Mouse (Mus musculus): Measurements from ENCODE around the gene Hmbs. TPM values are rescaled to one million over a fixed set of nuclear protein-coding genes. Genes with fewer than 3 reads are reported as not detected.

Gene Hmbs
- polyA plus RNA-seq (2014; fragmentation: Illumina TruSeq; extraction: RNeasy Lipid Tissue Mini Kit (QIAGEN cat#74804); ENCODE audit: low read depth, low replicate concordance) = 23.3 TPM

DNA sequence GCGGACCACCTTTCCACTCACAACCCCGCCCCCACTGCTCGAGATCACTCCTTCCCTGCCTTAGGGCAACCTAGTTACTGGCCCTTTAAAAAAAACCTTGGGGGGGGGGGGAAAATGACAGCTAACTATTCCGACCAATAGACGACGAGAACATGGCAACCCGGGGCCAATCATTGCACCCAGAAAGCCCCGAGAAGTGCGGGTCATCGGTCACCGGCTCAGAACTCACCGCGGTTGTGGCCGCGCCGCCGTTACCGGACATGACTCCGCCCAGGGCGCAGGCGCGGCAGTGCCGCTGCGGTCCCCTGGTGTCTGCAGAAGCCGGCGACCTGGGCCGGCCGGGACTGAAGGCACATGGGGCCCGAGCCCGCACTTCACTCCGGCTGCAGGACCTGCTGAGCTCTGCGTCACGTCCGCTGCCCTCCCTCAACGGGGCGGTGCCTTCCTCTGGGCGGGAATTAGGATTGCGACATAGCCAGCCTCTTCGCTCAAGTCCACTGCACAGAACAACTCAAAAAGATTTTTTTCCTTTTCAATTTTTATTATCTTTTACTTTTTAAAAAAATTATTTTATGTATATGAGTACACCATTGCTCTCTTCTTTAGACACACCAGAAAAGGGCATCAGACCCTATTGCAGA lies at the start of gene Hmbs:
TSS of gene Hmbs (minus strand) at position 448 of the 641 bp plus-strand sequence.

DNA sequence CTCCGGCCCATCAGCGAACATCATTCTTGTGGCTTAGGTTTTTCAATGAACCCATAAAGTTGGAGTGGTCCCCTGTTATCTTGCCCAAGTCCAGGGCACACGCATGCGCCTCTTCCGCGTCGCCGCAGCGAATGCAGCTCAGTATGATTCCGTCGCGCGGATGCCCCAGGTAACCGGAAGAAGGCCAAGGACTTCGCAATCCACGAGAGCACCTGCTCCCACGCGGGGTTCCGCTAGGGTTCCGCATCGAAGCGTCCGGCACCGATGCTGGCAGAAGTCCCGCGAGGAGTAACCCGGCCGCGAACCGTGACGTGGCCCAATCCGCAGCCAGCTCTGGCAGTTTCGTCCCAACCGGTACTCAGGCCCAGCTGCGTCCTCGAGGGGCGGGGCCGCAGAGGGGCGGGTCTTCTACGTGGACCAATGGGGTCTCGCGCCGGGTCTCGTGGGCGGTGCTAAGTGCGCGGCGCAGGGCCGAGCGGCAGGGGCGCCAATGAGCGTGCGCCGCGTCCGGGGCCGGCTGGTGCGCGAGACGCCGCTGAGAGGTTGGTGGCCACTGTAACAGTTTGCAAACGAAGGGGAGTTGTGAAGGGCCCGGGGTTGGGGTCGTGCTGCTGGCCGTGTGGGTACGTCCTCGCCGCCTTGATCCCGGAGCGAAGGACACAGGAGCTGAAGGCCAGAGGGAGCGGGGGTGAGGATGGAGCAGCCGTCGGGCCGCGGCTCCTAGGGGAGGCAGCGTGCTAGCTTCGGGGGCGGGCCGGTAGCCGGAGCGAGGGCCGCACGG lies 35.2 kb upstream of the Hmbs start, which contains the start of gene Hyou1:
TSS of gene Hyou1 (plus strand) at position 437 of the 781 bp plus-strand sequence.

DNA sequence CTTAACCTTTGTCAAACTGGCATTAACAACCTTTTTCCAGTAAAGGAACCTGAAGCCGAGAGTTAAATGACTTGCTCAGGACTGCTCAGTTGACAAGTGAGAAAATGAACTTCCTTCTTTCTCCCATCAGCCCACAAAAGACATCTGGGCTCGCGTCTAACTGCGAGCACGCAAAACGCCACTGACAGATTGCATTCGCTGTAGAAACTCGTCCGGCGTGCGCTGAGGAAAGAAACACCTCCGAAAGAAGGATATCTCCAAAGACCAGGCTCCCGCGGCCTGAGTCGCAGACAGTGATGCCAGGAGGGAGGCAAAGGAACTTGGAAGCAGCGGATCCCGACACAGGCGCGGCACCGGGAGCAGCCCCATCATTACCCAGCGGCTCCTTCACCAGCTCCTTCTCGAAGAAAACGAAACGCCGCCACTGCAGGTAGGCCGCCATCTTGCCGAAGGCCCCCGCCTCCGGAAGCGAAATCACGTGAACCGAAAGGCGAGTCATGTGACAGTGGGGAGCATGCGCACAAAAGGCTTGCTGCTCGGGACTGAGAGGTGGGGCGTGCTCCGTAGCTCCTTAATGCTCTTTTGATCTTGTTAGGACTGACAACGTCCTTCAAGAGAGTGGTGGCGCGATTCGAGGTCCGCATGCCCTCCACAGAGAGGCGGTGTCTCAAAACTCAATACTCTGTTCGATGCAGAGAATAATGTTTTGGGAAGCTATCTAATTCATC lies 17.3 kb upstream of the Hmbs start, which contains the start of gene Vps11:
TSS of gene Vps11 (minus strand) at position 481 of the 728 bp plus-strand sequence.

DNA sequence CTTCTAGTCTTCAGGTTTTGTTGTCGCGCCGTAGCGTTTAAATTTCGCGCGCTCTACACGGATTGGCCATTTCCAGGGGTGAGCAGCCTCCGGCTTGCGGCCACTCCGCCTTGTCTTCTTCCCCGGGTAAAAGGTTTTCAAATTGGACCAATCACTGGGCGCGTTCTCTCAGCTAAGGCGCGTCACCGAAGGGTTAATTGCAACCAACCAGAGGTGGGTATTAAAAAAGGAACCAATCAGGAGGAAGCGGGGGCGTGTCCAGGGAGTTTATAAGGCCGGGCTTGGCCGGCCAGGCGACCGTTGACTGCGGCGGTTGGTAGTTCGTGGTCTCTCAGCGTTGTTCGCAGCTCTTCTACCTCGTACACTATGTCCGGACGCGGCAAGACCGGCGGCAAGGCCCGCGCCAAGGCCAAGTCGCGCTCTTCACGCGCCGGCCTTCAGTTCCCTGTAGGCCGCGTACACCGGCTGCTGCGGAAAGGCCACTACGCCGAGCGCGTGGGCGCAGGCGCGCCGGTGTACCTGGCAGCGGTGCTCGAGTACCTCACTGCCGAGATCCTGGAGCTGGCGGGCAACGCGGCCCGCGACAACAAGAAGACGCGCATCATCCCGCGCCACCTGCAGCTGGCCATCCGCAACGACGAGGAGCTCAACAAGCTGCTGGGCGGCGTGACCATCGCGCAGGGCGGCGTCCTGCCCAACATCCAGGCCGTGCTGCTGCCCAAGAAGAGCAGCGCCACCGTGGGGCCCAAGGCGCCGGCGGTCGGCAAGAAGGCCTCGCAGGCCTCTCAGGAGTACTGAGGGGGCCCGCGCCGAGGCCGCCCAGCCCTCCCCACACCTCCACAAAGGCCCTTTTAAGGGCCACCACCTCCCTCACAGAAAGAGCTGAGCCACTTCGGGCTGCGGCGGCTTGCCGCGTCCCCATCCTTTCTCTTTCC lies 9.4 kb downstream of the Hmbs start, which contains the start of gene H2afx:
TSS of gene H2afx (plus strand) at position 299 of the 935 bp plus-strand sequence.

DNA sequence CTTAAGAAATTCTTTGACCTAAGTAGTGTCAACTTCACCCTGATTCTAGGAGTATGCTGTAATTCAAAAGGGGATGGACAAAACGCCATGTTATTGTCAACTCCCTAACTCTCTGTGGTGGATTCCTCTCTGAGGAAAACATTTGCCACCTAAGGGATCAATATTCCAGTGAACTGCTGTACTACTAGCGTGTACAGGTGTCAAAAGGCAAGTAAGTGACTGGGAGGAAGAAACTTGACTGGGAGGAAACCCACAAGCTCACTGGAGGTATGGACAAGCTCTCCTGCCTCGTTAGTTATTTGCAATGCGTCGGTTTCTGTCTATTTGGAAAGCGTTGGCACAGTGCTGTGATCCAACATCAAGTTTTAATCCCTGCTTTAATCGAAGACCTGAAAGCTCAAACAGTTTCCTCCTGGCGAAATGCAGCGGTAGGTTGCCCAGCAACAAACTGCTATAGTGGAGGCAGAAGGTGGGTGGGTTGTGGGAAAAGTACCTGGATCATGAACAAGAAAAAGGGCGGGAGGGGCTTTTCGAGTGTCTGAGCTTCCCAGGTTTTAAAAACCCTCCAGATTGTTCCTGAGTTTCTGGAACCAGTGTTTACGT lies 18.2 kb downstream of the Hmbs start, which contains the start of gene Dpagt1:
TSS of gene Dpagt1 (plus strand) at position 252 of the 603 bp plus-strand sequence.

DNA sequence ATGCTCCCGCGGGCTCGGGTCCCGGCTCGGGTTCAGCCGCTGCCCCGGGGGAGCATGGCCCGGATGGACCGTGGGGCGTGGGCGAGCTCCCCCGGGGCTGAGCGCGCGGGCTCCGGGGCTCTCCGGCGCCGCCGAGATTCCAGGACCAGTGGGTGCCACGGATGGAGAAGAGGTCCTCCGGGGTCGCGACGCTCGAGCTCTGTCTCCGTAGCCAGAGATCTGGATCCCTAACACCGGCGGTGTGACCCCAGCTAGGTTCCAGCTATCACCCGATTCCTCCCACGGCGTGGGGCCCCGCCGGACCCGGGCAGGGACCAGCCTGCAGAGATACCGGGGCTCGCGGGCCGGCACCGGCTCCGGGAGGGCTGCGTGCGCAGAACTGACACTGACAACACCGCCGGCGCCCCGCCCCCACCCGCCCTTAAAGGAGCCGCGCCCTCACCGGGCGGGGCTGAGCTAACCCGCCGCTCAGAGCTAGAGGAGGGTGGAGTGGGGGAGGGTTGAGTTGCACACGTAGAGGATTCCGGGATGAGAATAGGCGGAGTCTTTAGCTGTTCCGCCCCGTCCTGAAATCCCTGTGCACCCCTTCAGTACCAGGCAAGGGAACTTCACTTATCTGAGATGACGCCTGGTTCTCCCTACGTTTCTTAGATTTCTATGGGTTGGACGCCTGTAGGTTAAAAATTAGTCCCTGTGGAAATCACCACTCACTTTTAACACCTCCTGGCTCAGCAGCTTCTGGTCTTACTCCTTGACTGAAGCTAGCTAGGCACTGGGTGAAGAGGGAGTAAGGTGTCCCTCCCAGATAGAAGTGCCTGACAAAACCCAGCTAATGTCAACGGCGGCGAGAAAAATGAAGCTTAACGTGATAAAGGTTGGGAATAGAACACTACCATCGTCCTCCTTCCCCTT lies 23.9 kb downstream of the Hmbs start, which contains the start of gene C2cd2l:
TSS of gene C2cd2l (minus strand) at position 399 of the 912 bp plus-strand sequence.

DNA sequence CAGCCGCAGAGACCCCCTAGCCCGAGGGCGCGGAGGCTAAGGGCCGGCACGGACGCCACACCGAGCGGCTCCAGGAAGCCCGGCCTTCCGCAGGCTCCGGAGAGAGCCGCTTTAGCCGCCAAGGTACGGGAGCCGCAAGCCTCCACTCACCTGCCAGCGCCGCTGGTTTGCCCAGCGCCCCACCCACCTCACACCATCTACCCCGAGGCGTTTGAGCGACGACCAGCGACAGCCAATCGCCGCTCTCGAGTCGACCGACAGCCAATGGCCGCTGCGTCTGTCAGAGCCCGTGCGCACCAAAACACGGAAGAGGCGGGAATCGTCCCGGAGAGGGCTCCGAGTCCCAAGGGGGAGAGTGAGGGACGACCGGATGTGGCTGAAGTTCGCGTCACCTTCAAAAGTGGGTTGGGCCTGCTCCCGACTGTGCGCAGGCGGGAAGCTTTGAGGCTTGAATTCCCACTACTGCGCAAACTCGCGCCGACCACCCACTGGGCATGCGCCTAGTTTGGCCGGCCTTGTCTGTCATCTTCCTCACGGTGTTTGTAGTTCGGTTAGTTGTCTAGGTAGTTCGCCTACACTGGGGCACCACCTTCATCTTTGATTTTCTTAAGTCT lies 38.5 kb downstream of the Hmbs start, which contains the start of gene Hinfp:
TSS of gene Hinfp (minus strand) at position 206 of the 614 bp plus-strand sequence.

DNA sequence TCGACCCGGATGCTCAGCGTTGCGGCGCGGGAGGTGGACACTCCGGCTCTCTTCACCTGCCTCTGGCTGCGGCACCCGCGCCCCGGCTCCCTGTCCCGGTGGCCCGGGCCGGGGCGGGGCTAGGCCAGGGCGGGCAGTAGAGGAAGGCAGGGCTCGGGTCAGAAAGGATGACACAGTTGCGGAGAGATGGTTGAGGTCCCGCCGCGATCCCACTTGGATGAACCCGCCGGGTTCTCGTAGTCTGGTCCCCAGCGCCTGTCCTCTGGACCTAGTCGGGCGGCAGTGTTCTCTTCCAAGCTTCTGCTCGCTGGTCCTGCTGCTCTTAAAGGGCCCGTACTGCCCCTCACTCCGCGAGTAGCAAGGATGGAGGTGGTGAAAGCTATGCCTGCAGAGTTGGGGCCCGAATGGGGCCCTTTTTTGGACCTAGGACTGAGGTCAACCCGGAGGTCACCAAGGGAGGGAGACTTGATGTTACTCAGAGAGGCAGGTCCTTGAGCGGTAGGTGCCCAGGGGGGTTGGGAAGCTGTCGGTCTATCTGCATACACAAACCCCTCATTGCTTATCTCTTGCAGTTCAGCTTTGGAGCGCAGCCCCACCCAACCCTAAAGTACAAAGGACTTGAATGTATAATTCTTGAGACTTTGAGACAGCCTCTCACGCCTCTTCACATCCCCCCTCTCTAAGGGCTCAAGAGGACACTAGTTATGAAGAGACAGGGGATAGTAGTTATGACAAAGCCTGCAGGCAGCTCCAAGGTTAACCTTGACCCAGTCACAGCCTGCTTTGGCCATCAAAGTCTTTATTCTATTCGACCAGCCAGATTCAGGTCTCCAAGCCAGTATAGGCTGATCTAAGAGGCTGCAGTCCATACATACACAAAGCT lies 55.7 kb downstream of the Hmbs start, which contains the start of gene Abcg4:
TSS of gene Abcg4 (minus strand) at position 540 of the 883 bp plus-strand sequence.

Other genes starting within 250 kb of the Hmbs start
- gene Mfrp, start 242.5 kb downstream of the Hmbs start, polyA plus RNA-seq (2014; fragmentation: Illumina TruSeq; extraction: RNeasy Lipid Tissue Mini Kit (QIAGEN cat#74804); ENCODE audit: low read depth, low replicate concordance) = not detected
- gene C1qtnf5, start 237.0 kb downstream of the Hmbs start, polyA plus RNA-seq (2014; fragmentation: Illumina TruSeq; extraction: RNeasy Lipid Tissue Mini Kit (QIAGEN cat#74804); ENCODE audit: low read depth, low replicate concordance) = not detected
- 0.32 TPM for gene Gm49380, start 230.7 kb downstream of the Hmbs start, polyA plus RNA-seq (2014; fragmentation: Illumina TruSeq; extraction: RNeasy Lipid Tissue Mini Kit (QIAGEN cat#74804); ENCODE audit: low read depth, low replicate concordance)
- 0.82 TPM for gene Rnf26, start 230.7 kb downstream of the Hmbs start, polyA plus RNA-seq (2014; fragmentation: Illumina TruSeq; extraction: RNeasy Lipid Tissue Mini Kit (QIAGEN cat#74804); ENCODE audit: low read depth, low replicate concordance)
- gene Mcam, start 209.8 kb downstream of the Hmbs start, polyA plus RNA-seq (2014; fragmentation: Illumina TruSeq; extraction: RNeasy Lipid Tissue Mini Kit (QIAGEN cat#74804); ENCODE audit: low read depth, low replicate concordance) = 13.8 TPM
- 83.6 TPM for gene Cbl, start 110.2 kb downstream of the Hmbs start, polyA plus RNA-seq (2014; fragmentation: Illumina TruSeq; extraction: RNeasy Lipid Tissue Mini Kit (QIAGEN cat#74804); ENCODE audit: low read depth, low replicate concordance)
- not detected for gene Ccdc153, start 103.6 kb downstream of the Hmbs start, polyA plus RNA-seq (2014; fragmentation: Illumina TruSeq; extraction: RNeasy Lipid Tissue Mini Kit (QIAGEN cat#74804); ENCODE audit: low read depth, low replicate concordance)
- 1.5 TPM for gene Pdzd3, start 92.8 kb downstream of the Hmbs start, polyA plus RNA-seq (2014; fragmentation: Illumina TruSeq; extraction: RNeasy Lipid Tissue Mini Kit (QIAGEN cat#74804); ENCODE audit: low read depth, low replicate concordance)
- gene Nlrx1, start 75.6 kb downstream of the Hmbs start, polyA plus RNA-seq (2014; fragmentation: Illumina TruSeq; extraction: RNeasy Lipid Tissue Mini Kit (QIAGEN cat#74804); ENCODE audit: low read depth, low replicate concordance) = 0.38 TPM
- gene Abcg4, start 55.6 kb downstream of the Hmbs start, polyA plus RNA-seq (2014; fragmentation: Illumina TruSeq; extraction: RNeasy Lipid Tissue Mini Kit (QIAGEN cat#74804); ENCODE audit: low read depth, low replicate concordance) = not detected
- gene Hinfp, start 38.6 kb downstream of the Hmbs start, polyA plus RNA-seq (2014; fragmentation: Illumina TruSeq; extraction: RNeasy Lipid Tissue Mini Kit (QIAGEN cat#74804); ENCODE audit: low read depth, low replicate concordance) = 20.5 TPM
- gene C2cd2l, start 23.9 kb downstream of the Hmbs start, polyA plus RNA-seq (2014; fragmentation: Illumina TruSeq; extraction: RNeasy Lipid Tissue Mini Kit (QIAGEN cat#74804); ENCODE audit: low read depth, low replicate concordance) = 3.2 TPM
- gene Dpagt1, start 18.2 kb downstream of the Hmbs start, polyA plus RNA-seq (2014; fragmentation: Illumina TruSeq; extraction: RNeasy Lipid Tissue Mini Kit (QIAGEN cat#74804); ENCODE audit: low read depth, low replicate concordance) = 16.5 TPM
- gene H2afx, start 9.5 kb downstream of the Hmbs start, polyA plus RNA-seq (2014; fragmentation: Illumina TruSeq; extraction: RNeasy Lipid Tissue Mini Kit (QIAGEN cat#74804); ENCODE audit: low read depth, low replicate concordance) = 3.4 TPM
- 9.8 TPM for gene Vps11, start 17.4 kb upstream of the Hmbs start, polyA plus RNA-seq (2014; fragmentation: Illumina TruSeq; extraction: RNeasy Lipid Tissue Mini Kit (QIAGEN cat#74804); ENCODE audit: low read depth, low replicate concordance)
- gene Hyou1, start 35.3 kb upstream of the Hmbs start, polyA plus RNA-seq (2014; fragmentation: Illumina TruSeq; extraction: RNeasy Lipid Tissue Mini Kit (QIAGEN cat#74804); ENCODE audit: low read depth, low replicate concordance) = 7.7 TPM
- gene Slc37a4, start 52.6 kb upstream of the Hmbs start, polyA plus RNA-seq (2014; fragmentation: Illumina TruSeq; extraction: RNeasy Lipid Tissue Mini Kit (QIAGEN cat#74804); ENCODE audit: low read depth, low replicate concordance) = 7.1 TPM
- gene Rps25, start 62.9 kb upstream of the Hmbs start, polyA plus RNA-seq (2014; fragmentation: Illumina TruSeq; extraction: RNeasy Lipid Tissue Mini Kit (QIAGEN cat#74804); ENCODE audit: low read depth, low replicate concordance) = 828 TPM
- 45.4 TPM for gene Trappc4, start 63.4 kb upstream of the Hmbs start, polyA plus RNA-seq (2014; fragmentation: Illumina TruSeq; extraction: RNeasy Lipid Tissue Mini Kit (QIAGEN cat#74804); ENCODE audit: low read depth, low replicate concordance)
- 24.0 TPM for gene Ccdc84, start 74.3 kb upstream of the Hmbs start, polyA plus RNA-seq (2014; fragmentation: Illumina TruSeq; extraction: RNeasy Lipid Tissue Mini Kit (QIAGEN cat#74804); ENCODE audit: low read depth, low replicate concordance)
- not detected for gene Foxr1, start 96.9 kb upstream of the Hmbs start, polyA plus RNA-seq (2014; fragmentation: Illumina TruSeq; extraction: RNeasy Lipid Tissue Mini Kit (QIAGEN cat#74804); ENCODE audit: low read depth, low replicate concordance)
- gene Upk2, start 110.7 kb upstream of the Hmbs start, polyA plus RNA-seq (2014; fragmentation: Illumina TruSeq; extraction: RNeasy Lipid Tissue Mini Kit (QIAGEN cat#74804); ENCODE audit: low read depth, low replicate concordance) = not detected
- gene Bcl9l, start 138.6 kb upstream of the Hmbs start, polyA plus RNA-seq (2014; fragmentation: Illumina TruSeq; extraction: RNeasy Lipid Tissue Mini Kit (QIAGEN cat#74804); ENCODE audit: low read depth, low replicate concordance) = 0.82 TPM
- gene Cxcr5, start 217.6 kb upstream of the Hmbs start, polyA plus RNA-seq (2014; fragmentation: Illumina TruSeq; extraction: RNeasy Lipid Tissue Mini Kit (QIAGEN cat#74804); ENCODE audit: low read depth, low replicate concordance) = 1.6 TPM